Mouse (Mus musculus) mammary gland, adult 2 months (tissue): Measurements from ENCODE around the gene Usp53. TPM values are rescaled to one million over a fixed set of nuclear protein-coding genes. Genes with fewer than 3 reads are reported as not detected.

Source experiments
- polyA plus RNA-seq: library from polyadenylated mRNA; depleted of rRNA; stranded (reverse); fragments of >200 nt; gene quantifications from 2 replicates; pipeline ENCODE4 v1.2.3, GENCODE M21; 2012; ENCODE audit warnings: low replicate concordance; rRNA removed

The Usp53 gene
- 1.9 and 5.6 TPM in 2 replicates for polyA plus RNA-seq

DNA sequence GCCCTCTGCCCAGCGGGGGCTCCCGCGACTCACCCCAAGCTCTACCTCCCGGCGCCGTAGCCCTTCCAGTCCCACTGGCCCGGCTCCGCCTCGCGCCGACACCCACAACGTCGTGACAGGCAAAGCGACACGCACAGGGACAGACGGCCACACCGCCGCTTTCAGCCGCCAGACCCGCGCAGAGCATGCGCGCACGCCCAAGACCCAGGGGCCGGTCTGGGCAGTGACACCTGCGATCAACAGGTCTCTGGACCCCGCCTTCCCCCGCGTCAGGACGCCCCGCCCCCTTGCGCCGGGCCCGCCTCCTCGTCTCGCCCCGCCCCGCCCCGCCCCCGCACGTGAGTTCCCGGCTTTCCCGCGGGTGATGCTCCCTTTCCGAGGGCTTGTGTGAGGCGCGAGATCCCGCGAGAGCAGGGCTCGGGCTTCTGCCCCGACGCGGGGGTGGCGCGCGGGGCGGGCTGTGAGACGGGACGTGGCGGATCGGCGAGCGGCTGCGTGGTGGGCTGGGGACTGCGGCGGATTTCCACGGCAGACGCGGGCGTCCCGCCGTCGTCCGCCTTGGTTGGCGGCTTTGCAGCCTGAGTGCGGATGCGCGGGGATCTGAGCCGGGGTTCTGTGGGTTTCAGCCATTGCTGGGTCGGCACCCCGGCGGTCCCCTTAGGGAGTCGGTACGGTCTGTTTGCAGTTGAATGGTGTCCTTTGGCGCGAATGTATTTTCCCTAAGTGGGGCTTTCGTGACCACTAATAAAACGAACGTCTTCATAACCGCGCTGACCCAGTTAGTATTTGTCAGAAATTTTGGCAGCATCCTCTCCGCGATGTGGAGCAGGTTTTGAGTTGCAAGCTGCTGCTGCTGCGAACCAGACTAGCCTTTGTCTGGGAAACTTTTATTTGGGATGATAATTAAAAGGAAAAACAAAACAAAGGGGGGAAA is at the start of gene Usp53:
Usp53 (minus strand) TSS at position 262 of the 934 bp plus-strand sequence.

DNA sequence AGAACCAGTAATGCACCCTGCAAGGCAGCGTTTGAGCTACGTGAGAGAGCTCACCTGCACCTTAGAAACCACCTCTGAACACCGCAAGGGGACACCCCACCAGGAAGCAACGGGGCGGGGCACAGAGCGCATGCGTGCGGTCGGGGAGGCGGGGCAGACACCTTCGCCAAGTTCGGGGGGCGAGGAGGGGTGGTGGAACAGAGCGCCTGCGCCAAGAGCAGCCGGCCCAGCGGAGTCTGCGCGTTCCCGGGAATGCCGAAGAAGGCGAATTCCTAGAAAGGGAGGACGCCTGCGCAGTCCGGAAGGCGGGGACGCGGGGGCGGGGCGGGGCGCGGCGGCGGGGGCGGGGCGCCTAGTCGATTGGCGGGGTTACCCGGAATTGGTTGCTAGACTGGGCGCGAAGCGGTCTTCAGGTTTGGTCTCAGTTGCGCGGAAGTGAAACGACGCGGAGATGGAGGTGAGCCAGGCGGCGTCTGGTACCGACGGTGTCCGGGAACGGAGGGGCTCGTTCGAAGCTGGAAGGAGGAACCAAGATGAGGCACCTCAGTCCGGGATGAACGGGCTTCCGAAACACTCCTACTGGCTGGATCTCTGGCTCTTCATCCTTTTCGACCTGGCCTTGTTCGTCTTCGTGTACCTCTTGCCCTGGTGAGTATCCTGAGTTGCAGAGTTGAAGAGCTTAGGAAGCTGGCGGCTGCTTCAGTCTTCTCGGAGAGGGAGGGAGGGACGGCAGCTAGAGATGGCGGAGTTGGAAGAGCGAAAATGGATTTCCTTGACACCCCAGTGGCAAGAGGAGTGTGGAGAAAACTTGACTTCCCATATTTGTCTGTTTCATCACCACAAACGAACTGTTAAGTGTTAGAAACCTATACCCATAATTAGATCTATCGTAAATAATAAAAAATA is 60.0 kb downstream of the Usp53 start, which contains the start of gene 1810037I17Rik:
1810037I17Rik (plus strand) TSS at position 195 of the 906 bp plus-strand sequence.

DNA sequence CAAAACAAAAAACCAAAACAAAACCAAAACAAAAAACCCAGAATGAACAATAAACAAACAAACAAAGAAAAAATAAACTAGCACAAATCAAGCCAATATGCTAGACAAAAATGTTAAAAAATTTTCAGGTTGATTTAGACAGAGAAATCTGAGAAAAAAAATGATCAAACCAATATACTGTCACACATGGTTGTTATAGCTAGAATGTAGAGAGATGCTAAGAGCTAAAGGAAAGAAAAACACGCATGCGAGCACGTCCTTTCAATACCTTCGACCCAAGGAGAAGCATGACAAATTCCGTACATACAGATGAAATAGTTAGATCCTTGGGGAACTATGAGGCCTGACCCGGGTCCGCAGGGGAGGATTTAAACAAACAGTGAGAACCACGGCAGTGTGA is 65.0 kb downstream of the Usp53 start, which contains the start of gene Gm10959:
Gm10959 (minus strand) TSS at position 101 of the 400 bp plus-strand sequence.

DNA sequence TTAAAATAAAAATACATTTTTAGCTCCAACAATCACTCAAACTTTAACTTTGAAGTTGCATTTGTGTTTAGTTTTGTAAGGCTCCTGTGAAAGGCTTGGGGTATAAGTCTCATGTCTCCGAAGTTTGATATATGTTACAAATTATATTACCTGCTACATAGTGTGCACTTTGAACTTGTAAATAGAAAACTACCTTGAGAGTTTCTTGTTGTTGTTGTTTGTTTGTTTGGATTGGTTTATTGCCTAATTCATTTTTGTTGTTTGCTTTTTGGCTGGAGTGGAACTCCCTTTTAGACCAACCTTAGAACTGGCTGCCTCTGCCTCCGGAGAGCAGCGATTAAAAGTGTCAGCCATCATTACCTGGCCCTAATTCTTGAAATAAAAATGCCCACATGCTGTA is 89.5 kb downstream of the Usp53 start, which contains the start of gene Fabp2:
Fabp2 (plus strand) TSS at position 301 of the 400 bp plus-strand sequence.

Other genes with a start within 250 kb of the Usp53 start
- gene Fabp2, start 89.4 kb downstream of the Usp53 start, polyA plus RNA-seq: not detected in 2 replicates
- not detected in 2 replicates for gene Gm10959, start 65.2 kb downstream of the Usp53 start, polyA plus RNA-seq
- 28.1 and 35.0 TPM in 2 replicates for gene 1810037I17Rik, start 60.3 kb downstream of the Usp53 start, polyA plus RNA-seq
- 6.3 TPM in 1 of 2 replicates, not detected in the other for gene Myoz2, start 50.5 kb upstream of the Usp53 start, polyA plus RNA-seq